25 mouse cellular contexts compared by ENCODE assay signal in the genomic region with DNA sequence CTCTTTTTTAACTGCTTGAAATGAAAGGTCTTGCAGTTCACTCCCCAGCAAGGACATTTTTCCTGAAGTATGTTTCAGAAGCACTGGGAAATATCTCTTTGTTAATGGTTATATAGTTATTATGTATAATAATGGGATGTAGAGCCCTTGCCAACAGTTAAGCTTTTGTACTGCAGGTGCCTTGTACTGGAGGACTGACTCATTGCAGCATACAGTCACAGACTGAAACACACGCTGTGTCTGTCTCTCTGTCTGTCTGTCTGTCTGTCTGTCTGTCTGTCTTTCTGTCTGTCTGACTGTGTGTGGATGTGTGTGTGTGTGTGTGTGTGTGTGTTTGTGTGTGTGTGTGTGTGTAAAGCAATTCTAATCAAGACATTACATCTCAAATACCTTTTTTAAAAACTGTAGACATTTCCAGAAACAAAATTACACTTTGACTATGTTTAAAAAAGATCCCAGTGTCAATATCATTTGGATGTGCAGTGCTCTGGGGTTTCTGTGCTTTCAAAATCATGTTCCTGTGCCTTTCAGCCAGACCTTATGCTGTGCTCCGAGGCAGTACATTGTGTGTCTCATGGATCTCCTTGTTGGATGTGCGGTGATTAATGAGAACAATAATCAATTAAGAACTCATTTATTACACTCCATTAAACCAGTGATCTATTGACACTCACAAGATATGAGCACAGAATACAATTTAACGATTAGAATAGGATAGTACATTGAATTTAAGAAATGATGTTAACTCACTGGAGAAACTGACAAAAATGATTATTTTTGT.
A peak's percentile ranks its signal among the peaks of the same experiment; 100 is the strongest.
DNase-seq lines count a peak whose midpoint lies in the region; ATAC-seq lines count a peak whose summit lies in the region.
"Had no signal": no experiment of that assay in that cellular context is flagged by ENCODE, and none has a peak within 500 bp of the region (broad histone marks: within the 10 kb centered on the region; RNA-seq: fewer than 3 reads in every experiment).

No protein-coding gene starts in this region.

- WGBS in forebrain, embryonic 15.5 days: 23% methylated on average over 4 of the region's 4 CpGs
- 34% methylated on average over 4 of the region's 4 CpGs for WGBS in forebrain, embryonic 13.5 days
- 74% methylated on average over 4 of the region's 4 CpGs for WGBS in midbrain, embryonic 15.5 days
- 87% methylated on average over 4 of the region's 4 CpGs for whole genome bisulfite sequencing in midbrain, embryonic 10.5 days
- 44% methylated on average over 4 of the region's 4 CpGs for WGBS in hindbrain, embryonic 15.5 days
- 76% methylated on average over 4 of the region's 4 CpGs for WGBS in kidney, embryonic 14.5 days

- peaks cover 6% of the 10 kb centered on the region; the same call in 1 of the 2 replicates for H3K4me1 ChIP-seq in forebrain, embryonic 15.5 days
- H3K4me1 ChIP-seq in forebrain, embryonic 13.5 days: peaks cover 11% of the 10 kb centered on the region
- no peaks in the 10 kb centered on the region for H3K4me1 ChIP-seq in midbrain, embryonic 15.5 days
- no peaks in the 10 kb centered on the region; the same call in 1 of the 2 replicates for H3K4me1 ChIP-seq in midbrain, embryonic 10.5 days
- H3K4me1 ChIP-seq in hindbrain, embryonic 15.5 days (replicated peaks): 0 out of 2 replicates have a peak, but pooled peaks cover 4% of the 10 kb centered on the region
- H3K4me1 ChIP-seq in kidney, embryonic 14.5 days (ENCODE audit: control insufficient read depth, insufficient read depth, low read length): no peaks in the 10 kb centered on the region
- H3K4me1 ChIP-seq: heart, embryonic 12.5 days; limb, embryonic 12.5 days; liver, embryonic 15.5 days; lung, embryonic 15.5 days; midbrain, embryonic 13.5 days had no signal

- DNase-seq in midbrain, embryonic 10.5 days (ENCODE audit: low spot score): no peak
- no peak for DNase-seq in right cerebral cortex, postnatal 10 days (ENCODE audit: low spot score in 2 of 2)
- DNase-seq: adrenal gland, adult 8-10 months; cerebellum, adult 8-10 months; cerebellum, postnatal 36 days; heart, adult 2 months; heart, postnatal 4 days; kidney, adult 18-20 months; kidney, postnatal 36 days; lung, postnatal 36 days; spleen, adult 18-20 months; thymus, postnatal 14 days had no signal

- no peak overlapping the region for H3K9ac ChIP-seq in forebrain, embryonic 15.5 days (replicated peaks)
- no peak overlapping the region for H3K9ac ChIP-seq in forebrain, embryonic 13.5 days
- H3K9ac ChIP-seq in midbrain, embryonic 15.5 days: no peak overlapping the region
- no peak overlapping the region for H3K9ac ChIP-seq in hindbrain, embryonic 15.5 days
- H3K9ac ChIP-seq in kidney, embryonic 14.5 days (ENCODE audit: low read depth, low read length): no peak overlapping the region
- H3K9ac ChIP-seq: heart, embryonic 12.5 days; limb, embryonic 12.5 days; liver, embryonic 15.5 days; lung, embryonic 15.5 days; midbrain, embryonic 13.5 days had no signal

- H3K27ac ChIP-seq in forebrain, embryonic 15.5 days (replicated peaks): no peak overlapping the region
- H3K27ac ChIP-seq in forebrain, embryonic 13.5 days: no peak overlapping the region
- H3K27ac ChIP-seq in midbrain, embryonic 15.5 days: no peak overlapping the region
- no peak overlapping the region for H3K27ac ChIP-seq in midbrain, embryonic 10.5 days (replicated peaks)
- H3K27ac ChIP-seq in hindbrain, embryonic 15.5 days (replicated peaks): no peak overlapping the region
- H3K27ac ChIP-seq in kidney, embryonic 14.5 days (ENCODE audit: low read depth, low read length): no peak overlapping the region
- H3K27ac ChIP-seq: heart, adult 2 months; layer of hippocampus, adult 2 months; left cerebral cortex, adult 2 months; limb, embryonic 12.5 days; liver, embryonic 15.5 days; lung, embryonic 15.5 days; midbrain, embryonic 13.5 days had no signal

- H3K4me2 ChIP-seq in forebrain, embryonic 15.5 days (replicated peaks): no peak overlapping the region
- no peak overlapping the region for H3K4me2 ChIP-seq in forebrain, embryonic 13.5 days
- H3K4me2 ChIP-seq in midbrain, embryonic 15.5 days: no peak overlapping the region
- H3K4me2 ChIP-seq in hindbrain, embryonic 15.5 days: no peak overlapping the region
- H3K4me2 ChIP-seq in kidney, embryonic 14.5 days (replicated peaks; ENCODE audit: low read depth, low read length): no peak overlapping the region
- H3K4me2 ChIP-seq: heart, embryonic 12.5 days; limb, embryonic 12.5 days; liver, embryonic 15.5 days; lung, embryonic 15.5 days; midbrain, embryonic 13.5 days had no signal

- H3K27me3 ChIP-seq in forebrain, embryonic 15.5 days: no peaks in the 10 kb centered on the region
- no peaks in the 10 kb centered on the region for H3K27me3 ChIP-seq in forebrain, embryonic 13.5 days
- H3K27me3 ChIP-seq in midbrain, embryonic 15.5 days (replicated peaks): no peaks in the 10 kb centered on the region
- no peaks in the 10 kb centered on the region for H3K27me3 ChIP-seq in midbrain, embryonic 10.5 days (ENCODE audit: low read depth, poor library complexity, severe bottlenecking)
- no peaks in the 10 kb centered on the region for H3K27me3 ChIP-seq in hindbrain, embryonic 15.5 days
- H3K27me3 ChIP-seq in kidney, embryonic 14.5 days (ENCODE audit: control insufficient read depth, insufficient read depth, low read length): no peaks in the 10 kb centered on the region
- H3K27me3 ChIP-seq: heart, embryonic 12.5 days; limb, embryonic 12.5 days; liver, embryonic 15.5 days; lung, embryonic 15.5 days had no signal

- no peaks in the 10 kb centered on the region for H3K36me3 ChIP-seq in forebrain, embryonic 15.5 days
- no peaks in the 10 kb centered on the region for H3K36me3 ChIP-seq in forebrain, embryonic 13.5 days (ENCODE audit: poor library complexity, severe bottlenecking)
- H3K36me3 ChIP-seq in midbrain, embryonic 15.5 days (replicated peaks): no peaks in the 10 kb centered on the region
- no peaks in the 10 kb centered on the region for H3K36me3 ChIP-seq in midbrain, embryonic 10.5 days
- H3K36me3 ChIP-seq in hindbrain, embryonic 15.5 days: no peaks in the 10 kb centered on the region
- H3K36me3 ChIP-seq in kidney, embryonic 14.5 days (ENCODE audit: control insufficient read depth, insufficient read depth, low read length): no peaks in the 10 kb centered on the region
- H3K36me3 ChIP-seq: G1E; heart, embryonic 12.5 days; limb, embryonic 12.5 days; liver, embryonic 15.5 days; lung, embryonic 15.5 days; midbrain, embryonic 13.5 days had no signal

- peak; percentile 51; the same call in 1 of the 2 replicates for ATAC-seq in forebrain, embryonic 15.5 days (replicated peaks)
- no peak for ATAC-seq in forebrain, embryonic 13.5 days
- peak; percentile 62; the same call in 1 of the 2 replicates for ATAC-seq in midbrain, embryonic 15.5 days (replicated peaks)
- peak; percentile 51; the same call in 1 of the 2 replicates for ATAC-seq in hindbrain, embryonic 15.5 days (ENCODE audit: low FRiP score, low read depth)
- no peak for ATAC-seq in kidney, embryonic 14.5 days (ENCODE audit: low FRiP score, low TSS enrichment)
- ATAC-seq: midbrain, embryonic 13.5 days had no signal

- no peaks in the 10 kb centered on the region for H3K9me3 ChIP-seq in forebrain, embryonic 15.5 days
- H3K9me3 ChIP-seq in forebrain, embryonic 13.5 days (replicated peaks): no peaks in the 10 kb centered on the region
- H3K9me3 ChIP-seq in midbrain, embryonic 15.5 days: no peaks in the 10 kb centered on the region
- no peaks in the 10 kb centered on the region for H3K9me3 ChIP-seq in midbrain, embryonic 10.5 days (replicated peaks)
- H3K9me3 ChIP-seq in hindbrain, embryonic 15.5 days: no peaks in the 10 kb centered on the region
- H3K9me3 ChIP-seq in kidney, embryonic 14.5 days (ENCODE audit: control insufficient read depth, low read length): no peaks in the 10 kb centered on the region
- H3K9me3 ChIP-seq: G1E; heart, embryonic 12.5 days; limb, embryonic 12.5 days; liver, embryonic 15.5 days; lung, embryonic 15.5 days had no signal

- H3K4me3 ChIP-seq in forebrain, embryonic 15.5 days: no peak overlapping the region
- no peak overlapping the region for H3K4me3 ChIP-seq in forebrain, embryonic 13.5 days
- H3K4me3 ChIP-seq in midbrain, embryonic 15.5 days: no peak overlapping the region
- no peak overlapping the region for H3K4me3 ChIP-seq in midbrain, embryonic 10.5 days
- H3K4me3 ChIP-seq in hindbrain, embryonic 15.5 days: no peak overlapping the region
- H3K4me3 ChIP-seq in kidney, embryonic 14.5 days (ENCODE audit: low read length): no peak overlapping the region
- H3K4me3 ChIP-seq: heart, adult 2 months; heart, embryonic 12.5 days; layer of hippocampus, adult 2 months; left cerebral cortex, adult 2 months; limb, embryonic 12.5 days; liver, embryonic 15.5 days; lung, embryonic 15.5 days; midbrain, embryonic 13.5 days had no signal

Comparison
In these comparisons a context has a peak if more than half of its experiments do, and no peak if none do; other contexts are left out.
1. ATAC-seq: peak in forebrain, embryonic 15.5 days (single experiment), midbrain, embryonic 15.5 days (single experiment) and hindbrain, embryonic 15.5 days (single experiment); none in forebrain, embryonic 13.5 days (single experiment) and kidney, embryonic 14.5 days (single experiment).